Mouse (Mus musculus): ENCODE measurements at regions not wholly inside any gene's neighbourhood (a gene's known extent, or its start where the extent isn't known, plus 50 kb on each side); places are given as distances from the start of the nearest gene placed in this dataset.

- DNase-seq = no peak
Observed at GRCm38 (mm10) chr12:52402711-52403110, 101.1 kb upstream of the Arhgap5 start.

DNA sequence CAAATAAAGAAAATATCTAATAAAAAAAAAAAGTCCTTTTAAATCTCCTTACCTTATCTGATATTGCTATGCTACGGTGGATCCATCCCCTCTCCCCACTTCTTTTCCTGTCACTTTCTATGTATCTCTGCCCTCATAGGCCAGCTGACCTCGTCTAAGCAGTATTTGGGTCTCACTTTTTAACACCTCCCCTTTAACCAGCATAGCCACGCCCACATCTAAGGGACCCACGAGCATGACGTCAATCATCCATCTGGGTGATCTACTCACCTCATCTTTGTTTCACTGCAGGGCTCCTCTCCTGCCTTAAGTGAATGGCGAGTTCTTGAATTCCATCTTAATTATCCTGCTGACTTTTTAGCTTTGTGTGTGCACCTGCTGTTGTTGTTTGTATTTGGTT is 97.4 kb upstream of the Arhgap5 start:
- DNase-seq = no peak

- DNase-seq = no peak
Observed at GRCm38 (mm10) chr12:52408307-52408895, 95.4 kb upstream of the Arhgap5 start.

- DNase-seq = no peak
Observed at GRCm38 (mm10) chr12:52409221-52409620, 94.6 kb upstream of the Arhgap5 start.

GRCm38 (mm10) chr12:52412172-52412571 is 91.6 kb upstream of the Arhgap5 start:
- no peak for DNase-seq

DNA sequence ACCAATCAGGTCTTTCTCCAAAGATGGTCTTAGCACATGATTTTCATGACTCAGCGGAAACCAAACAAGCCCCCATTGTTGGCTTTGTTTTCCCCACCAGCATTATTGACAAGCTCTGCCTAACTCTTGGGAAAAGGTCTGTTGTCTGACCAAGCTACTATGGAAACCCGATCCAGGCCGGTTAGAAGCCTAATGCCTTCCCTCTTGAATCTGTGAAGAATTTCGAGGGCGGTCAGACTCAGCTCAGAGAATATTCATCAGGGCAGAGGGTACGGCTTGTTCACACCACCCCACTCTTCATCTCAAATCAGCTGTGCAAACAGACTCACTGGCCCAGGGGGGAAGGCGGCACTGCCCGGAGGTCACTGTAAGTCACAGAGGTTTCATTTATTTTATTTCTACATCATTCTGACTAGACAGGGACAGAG is 90.7 kb upstream of the Arhgap5 start:
- DNase-seq = no peak

DNA sequence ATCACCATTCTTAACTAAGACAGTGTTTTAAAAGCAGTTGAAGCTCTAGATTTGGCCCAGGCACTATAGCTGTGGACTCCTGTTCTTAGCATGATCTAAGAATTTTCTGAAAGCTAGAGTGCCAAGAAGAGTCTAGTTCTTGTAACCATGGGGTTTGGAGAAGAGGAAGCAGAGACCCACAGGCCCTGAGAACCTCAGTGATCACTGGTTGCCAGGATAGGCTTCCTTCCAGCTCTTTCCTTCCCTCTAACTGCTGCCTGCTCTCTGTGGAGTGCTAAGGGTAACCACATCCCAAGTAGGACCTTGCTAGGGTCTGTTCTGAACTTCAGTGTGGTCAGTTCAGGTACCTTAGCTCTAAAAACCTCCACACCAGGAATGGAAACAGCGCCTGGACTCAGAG is 81.0 kb upstream of the Arhgap5 start:
- no peak for DNase-seq

GRCm38 (mm10) chr12:52424336-52425034 is 79.3 kb upstream of the Arhgap5 start:
- no peak for DNase-seq

- DNase-seq = no peak
Observed at GRCm38 (mm10) chr12:52429935-52430334, 73.8 kb upstream of the Arhgap5 start.

GRCm38 (mm10) chr12:52431933-52432332 is 71.8 kb upstream of the Arhgap5 start:
- DNase-seq = no peak

GRCm38 (mm10) chr12:52434021-52434420 is 69.8 kb upstream of the Arhgap5 start:
- DNase-seq = peak; percentile 36

DNA sequence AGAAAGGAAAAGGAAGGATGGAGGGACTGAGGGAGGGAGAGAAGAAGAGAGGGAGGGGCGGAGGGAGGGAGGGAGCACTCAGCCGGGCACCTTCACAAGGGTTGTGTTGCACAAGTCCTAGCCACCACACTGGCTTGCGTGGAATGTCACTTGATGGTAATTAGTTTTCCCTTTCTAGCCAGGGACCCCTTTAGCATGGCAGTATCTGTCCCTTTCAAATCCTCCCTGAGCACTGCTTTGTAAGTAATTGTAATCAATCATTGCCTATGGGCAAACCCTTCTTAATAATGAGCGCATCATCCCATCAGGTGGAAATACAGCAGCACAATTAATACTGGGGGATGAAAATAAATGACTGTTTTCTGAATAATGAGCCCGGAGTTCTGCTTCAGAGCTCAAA is 68.5 kb upstream of the Arhgap5 start:
- no peak for DNase-seq

DNA sequence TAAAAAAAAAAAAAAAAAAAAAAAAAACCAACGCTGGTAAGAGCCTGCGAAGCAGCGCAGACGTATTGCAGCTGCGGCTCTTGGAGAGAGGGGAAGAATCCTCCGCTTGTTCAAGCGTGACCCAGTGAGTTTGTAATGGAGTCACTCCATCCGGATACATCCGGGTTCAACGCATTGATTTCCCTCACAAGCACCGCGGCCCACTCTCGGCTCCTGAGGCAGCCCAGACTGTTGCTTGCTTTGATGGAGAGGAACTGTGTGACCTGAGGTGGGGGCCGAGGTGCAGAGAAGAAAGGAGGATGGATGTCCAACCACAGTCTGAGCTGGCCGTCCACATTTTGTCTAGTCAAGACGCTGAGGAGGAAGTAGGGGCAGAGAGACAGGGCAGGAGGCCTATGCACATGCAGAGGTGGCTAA is 68.0 kb upstream of the Arhgap5 start:
- no peak for DNase-seq

- DNase-seq = no peak
Observed at GRCm38 (mm10) chr12:52436941-52437340, 66.8 kb upstream of the Arhgap5 start.

DNA sequence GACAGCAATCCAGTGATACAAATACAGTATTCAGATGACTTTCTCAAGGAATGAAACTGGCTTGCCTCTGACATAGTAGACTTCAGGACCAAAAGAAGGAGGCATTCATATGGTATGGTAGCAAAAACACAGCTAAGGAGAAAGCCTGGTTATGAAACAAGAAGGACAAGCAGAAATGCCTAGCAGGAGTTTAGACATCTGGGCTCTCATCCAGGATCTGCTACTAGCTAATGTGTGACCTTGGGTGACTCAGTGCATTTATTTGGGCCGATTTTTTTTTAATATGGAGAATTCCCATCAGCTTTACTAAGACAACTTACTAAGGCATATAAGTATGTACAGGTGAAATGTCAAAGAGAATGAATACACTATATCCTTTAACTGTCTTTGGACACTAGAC is 64.5 kb upstream of the Arhgap5 start:
- DNase-seq = no peak

DNA sequence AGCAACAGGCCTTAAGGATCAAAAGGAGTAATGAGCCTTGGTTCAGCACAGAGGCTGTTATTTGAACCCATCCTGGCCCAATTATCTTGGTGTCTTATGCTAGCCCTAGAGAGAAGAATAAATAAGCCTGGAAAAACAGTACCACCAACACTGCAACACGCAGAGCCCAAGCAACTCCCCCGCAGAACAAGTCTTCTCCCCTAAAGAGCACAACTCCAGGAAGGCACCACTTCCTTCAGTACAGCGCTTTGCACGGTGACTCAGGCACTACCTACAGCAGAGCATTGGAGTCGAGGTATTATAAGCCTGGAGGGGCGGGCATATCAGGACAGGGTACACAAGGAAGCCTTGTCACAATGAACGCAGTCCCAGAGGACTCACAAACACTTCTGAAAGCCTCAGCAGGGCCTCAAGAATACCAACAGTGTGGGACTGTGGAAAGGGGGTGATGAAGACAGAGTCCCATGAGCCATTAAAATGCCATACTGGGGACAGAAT is 62.9 kb upstream of the Arhgap5 start:
- DNase-seq = no peak

DNA sequence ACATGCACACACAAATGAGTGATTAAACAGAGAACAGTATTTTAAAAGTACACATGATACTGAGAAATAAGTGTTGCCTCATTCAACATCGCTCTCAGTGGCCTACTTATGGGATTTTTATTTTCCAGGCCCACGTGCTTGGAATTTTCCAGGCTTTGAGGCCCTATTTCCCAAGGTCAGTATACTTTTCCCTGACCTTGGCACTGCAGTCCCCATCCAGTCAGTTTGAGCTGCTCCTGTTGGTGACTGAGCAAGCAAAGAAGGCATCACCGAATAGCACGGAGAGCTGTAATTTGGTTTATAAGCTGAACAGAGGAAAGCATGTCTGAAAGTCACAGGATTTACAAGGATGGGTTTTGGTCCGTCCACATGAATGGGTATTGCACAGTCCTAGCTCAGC is 61.4 kb upstream of the Arhgap5 start:
- no peak for DNase-seq

GRCm38 (mm10) chr12:52445731-52446130 is 58.0 kb upstream of the Arhgap5 start:
- no peak for DNase-seq

DNA sequence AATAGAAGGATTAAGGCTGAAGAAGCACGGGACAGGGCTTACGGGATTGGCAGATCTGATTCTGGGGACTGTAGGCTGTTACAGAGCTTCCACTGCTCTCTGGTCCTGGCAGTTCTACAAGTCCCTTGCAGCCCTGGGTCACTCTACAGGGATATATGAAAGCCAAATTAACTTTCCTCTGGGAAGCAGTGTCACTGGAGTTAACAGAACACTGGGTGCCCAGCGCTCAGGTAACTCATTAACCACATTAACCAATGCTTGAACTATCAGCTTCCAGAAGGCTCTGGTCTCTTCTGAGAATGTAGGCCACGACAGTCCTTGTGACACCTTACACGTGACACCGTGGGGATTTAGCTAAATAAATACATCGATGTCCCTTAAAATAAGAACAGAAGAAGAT is 57.3 kb upstream of the Arhgap5 start:
- DNase-seq = no peak

- no peak for DNase-seq
Observed at GRCm38 (mm10) chr12:52447482-52447881, 56.3 kb upstream of the Arhgap5 start.

DNA sequence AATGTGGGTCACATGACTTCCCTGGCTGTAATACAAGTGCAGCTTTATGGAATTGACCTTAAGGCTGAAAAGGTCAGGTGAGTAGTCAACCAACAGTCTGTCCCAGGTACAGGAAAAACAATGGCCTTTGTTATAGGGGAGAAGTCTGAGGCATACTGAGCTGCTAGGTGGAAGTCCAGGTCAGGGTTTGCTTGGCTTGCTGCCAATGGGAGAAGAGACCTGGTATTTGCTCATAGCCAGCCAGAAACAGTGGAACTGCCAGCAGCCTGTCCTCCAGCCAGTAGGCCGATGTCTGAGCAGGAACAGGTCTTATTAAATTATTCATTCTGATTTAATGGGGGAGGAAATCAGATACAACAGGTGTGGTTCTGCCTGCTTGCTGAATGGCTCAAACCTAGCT is 55.6 kb upstream of the Arhgap5 start:
- no peak for DNase-seq

- DNase-seq = no peak
Observed at GRCm38 (mm10) chr12:52453890-52454289, 49.9 kb upstream of the Arhgap5 start.
